Mouse (Mus musculus) CD8-positive naive resting alpha-beta T cell, adult 57 days (primary cell): ENCODE measurements around the gene Lrrc71. TPM values are rescaled to one million over a fixed set of nuclear protein-coding genes. Genes with fewer than 3 reads are reported as not detected.

Experiments
- total RNA-seq: library from RNA; stranded (reverse); gene quantifications from one replicate; pipeline ENCODE4 v1.2.4, GENCODE M21; 2023

Gene Lrrc71
- 0.12 TPM for total RNA-seq

GRCm38 (mm10) chr3:87748431-87748830 lies at the start of gene Lrrc71:
Gene Lrrc71 (minus strand): TSS chr3:87748625.

GRCm38 (mm10) chr3:87796736-87797334 lies 48.4 kb upstream of the Lrrc71 start, which contains the start of gene Insrr:
Gene Insrr (plus strand): TSS chr3:87796951.

GRCm38 (mm10) chr3:87794922-87795325 lies 46.5 kb upstream of the Lrrc71 start, which contains the start of gene Ntrk1:
Gene Ntrk1 (minus strand): TSS chr3:87795162.

Other genes starting within 250 kb of the Lrrc71 start
- 74.3 TPM for gene Etv3, start 223.2 kb downstream of the Lrrc71 start, total RNA-seq
- gene Arhgef11, start 131.1 kb downstream of the Lrrc71 start, total RNA-seq, result 24.3 TPM
- gene Ntrk1, start 46.5 kb upstream of the Lrrc71 start, total RNA-seq, result not detected
- gene Insrr, start 48.3 kb upstream of the Lrrc71 start, total RNA-seq, result not detected
- gene Pear1, start 75.7 kb upstream of the Lrrc71 start, total RNA-seq, result 16.7 TPM
- 262 TPM for gene Sh2d2a, start 98.1 kb upstream of the Lrrc71 start, total RNA-seq
- gene Prcc, start 137.0 kb upstream of the Lrrc71 start, total RNA-seq, result 58.1 TPM
- 79.8 TPM for gene Hdgf, start 157.7 kb upstream of the Lrrc71 start, total RNA-seq
- 150 TPM for gene Mrpl24, start 170.9 kb upstream of the Lrrc71 start, total RNA-seq
- 60.8 TPM for gene Isg20l2, start 181.7 kb upstream of the Lrrc71 start, total RNA-seq
- 26.4 TPM for gene Rrnad1, start 182.1 kb upstream of the Lrrc71 start, total RNA-seq
- gene Crabp2, start 200.0 kb upstream of the Lrrc71 start, total RNA-seq, result 2.1 TPM
- not detected for gene Nes, start 222.5 kb upstream of the Lrrc71 start, total RNA-seq